Mouse (Mus musculus) stomach, postnatal 0 days (tissue): Measurements from ENCODE around the gene Atp12a.

Experiments used
- CTCF ChIP-seq: IDR thresholded peaks from 2 replicates; pipeline ENCODE4 v1.5.1; 2016; ENCODE audit warnings: antibody characterized with exemption, low read depth, mild to moderate bottlenecking, moderate library complexity
- EP300 ChIP-seq: optimal IDR thresholded peaks from 2 replicates; pipeline ENCODE3; 2016; ENCODE audit warnings: antibody characterized with exemption

GRCm38 (mm10) chr14:56358422-56358821, 6.4 kb upstream of the Atp12a start:
- no peak for TF ChIP-seq EP300
- TF ChIP-seq CTCF: no peak
